Mouse (Mus musculus): ENCODE measurements at regions not wholly inside any gene's neighbourhood (a gene's known extent, or its start where the extent isn't known, plus 50 kb on each side); places are given as distances from the start of the nearest gene placed in this dataset.

DNA sequence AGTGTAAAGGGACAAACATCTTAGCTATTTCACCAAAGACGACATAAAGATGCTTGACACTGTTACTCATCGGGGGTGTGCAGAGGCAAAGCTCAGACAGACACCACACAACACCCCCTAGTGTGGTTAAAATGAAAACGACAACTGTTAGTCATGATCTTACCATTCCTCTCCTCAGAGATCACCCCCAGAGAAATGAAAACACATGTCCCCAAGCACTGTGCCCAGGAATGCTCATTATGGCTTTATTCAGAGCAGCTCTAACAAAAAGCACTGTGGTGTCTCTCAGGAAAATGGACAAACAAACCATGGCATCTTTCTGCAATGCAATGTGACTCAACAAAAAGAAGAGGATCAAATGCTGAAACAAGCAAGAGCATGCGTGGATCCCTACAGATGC, 229.5 kb upstream of the Thbs1 start:
- TF ChIP-seq TAL1 (IDR thresholded peaks at IDR 0.05; ENCODE audit: low read length) (no peak), GATA1 (IDR thresholded peaks at IDR 0.05; ENCODE audit: low read length) (no peak)

All from erythroblast, embryonic 14.5 days (primary cell).